Mouse (Mus musculus) brain, embryonic 18.5 days (tissue): ENCODE data around the gene Cradd.

Source experiments
- DNase-seq: peaks from one replicate; pipeline ENCODE4 v3.0.0-alpha.2; 2012; ENCODE audit warnings: low read depth, low spot score

Cradd gene

DNA sequence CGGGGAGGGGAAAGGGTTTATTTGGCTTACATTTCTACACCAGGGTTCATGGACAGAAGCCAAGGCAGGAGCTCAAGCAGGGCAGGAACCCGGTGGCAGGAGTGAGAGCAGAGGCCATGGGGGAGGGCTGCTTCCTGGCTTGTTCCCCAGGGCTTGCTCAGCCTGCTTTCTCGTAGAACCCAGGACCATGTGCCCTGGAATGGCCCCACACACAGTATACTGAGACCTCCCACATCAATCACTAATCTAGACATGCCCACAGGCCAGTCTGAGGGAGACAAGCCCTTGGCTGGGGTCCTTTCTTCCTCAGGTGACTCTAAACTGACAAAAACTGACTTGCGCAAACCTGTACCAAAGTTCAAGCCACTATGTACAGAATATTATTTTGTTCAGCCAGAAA lies 19.7 kb downstream of the Cradd start:
- no peak for DNase-seq

DNA sequence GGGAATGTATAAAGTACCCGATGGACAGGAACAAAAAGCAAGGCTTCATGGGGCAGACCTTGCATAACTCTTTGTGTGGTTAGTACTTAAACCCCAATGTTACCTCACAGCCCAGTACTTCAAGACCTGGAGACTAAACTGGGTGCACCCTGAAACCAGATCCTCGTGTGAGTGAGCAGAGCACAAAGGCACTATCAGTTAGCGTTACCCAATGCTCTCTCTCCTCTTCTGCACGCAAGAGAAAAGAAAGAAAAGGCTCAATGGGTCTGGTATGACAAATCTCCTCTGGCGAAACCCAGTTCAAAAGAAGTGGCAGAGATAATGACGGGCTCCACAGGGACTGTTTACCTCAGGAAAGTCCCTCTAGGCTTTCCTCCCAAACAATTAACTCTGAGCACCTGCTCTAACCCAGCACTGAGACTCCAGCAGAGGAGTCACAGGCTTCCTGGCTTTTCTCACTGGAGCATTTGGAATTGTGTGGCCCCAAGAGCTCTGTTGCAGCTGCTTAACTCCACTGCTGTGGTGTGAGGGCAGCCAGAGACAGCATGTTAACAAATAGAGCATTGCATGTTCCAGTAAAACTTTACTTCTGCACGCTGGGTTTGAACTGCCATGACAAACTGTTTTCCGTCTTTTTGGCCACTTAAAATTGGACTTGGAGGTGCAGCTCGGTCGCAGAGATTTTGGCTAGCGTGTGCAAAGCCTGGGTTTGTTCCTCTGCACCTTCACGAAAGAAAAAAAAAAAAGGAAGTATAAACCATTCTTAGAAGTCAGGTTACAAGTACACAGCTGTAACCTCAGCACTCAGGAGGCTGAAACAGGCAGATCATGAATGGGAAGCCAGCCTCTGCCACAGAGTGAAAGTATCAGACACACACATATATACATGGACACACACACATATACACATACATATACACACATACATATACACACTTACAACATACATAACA lies 21.4 kb downstream of the Cradd start:
- DNase-seq: no peak

DNA sequence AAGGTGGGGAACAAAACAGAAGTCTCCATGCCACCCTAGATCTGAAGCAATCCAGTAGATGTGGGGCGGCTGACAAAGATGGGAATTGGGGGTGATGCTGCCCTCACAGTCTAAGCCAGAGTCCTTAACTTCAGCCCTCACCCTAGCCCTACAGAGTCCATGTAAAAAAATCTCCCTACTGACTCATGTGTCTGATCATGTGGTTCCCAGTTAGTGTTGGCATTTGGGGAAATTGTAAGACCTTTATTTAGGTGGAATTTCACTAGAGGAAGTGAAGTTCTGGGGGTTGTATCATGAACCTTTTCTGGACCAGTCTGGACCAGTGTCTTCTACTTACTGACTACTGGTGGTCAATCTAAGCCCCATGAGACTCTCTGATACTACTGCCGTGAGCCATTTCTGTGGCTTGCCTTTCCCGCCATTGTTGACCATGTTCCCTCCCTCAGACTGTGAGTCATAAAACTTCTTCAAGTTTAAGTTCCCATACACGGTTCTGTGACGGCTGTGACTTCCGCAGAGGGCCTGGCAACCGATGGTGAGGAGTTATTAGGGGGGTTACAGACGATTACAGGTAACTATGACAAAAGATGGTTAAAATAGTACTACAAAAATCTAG lies 23.6 kb downstream of the Cradd start:
- DNase-seq: no peak

DNA sequence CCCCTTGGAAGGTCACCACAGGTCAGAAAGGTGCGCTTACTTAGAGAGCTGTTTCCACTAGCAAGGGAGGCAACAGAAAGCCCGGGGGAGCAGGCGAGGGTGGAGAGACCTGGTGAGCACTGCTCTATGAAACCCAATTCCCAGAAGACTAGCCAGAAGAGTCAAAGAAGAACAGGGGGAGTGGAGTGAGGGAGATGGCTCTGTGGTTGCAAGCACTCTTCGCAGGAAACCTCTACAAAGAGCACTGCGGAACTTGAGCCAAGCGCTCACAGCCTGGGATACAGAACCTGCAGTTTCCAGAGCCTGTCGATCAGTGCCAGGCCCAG lies 24.2 kb downstream of the Cradd start:
- DNase-seq: no peak

DNA sequence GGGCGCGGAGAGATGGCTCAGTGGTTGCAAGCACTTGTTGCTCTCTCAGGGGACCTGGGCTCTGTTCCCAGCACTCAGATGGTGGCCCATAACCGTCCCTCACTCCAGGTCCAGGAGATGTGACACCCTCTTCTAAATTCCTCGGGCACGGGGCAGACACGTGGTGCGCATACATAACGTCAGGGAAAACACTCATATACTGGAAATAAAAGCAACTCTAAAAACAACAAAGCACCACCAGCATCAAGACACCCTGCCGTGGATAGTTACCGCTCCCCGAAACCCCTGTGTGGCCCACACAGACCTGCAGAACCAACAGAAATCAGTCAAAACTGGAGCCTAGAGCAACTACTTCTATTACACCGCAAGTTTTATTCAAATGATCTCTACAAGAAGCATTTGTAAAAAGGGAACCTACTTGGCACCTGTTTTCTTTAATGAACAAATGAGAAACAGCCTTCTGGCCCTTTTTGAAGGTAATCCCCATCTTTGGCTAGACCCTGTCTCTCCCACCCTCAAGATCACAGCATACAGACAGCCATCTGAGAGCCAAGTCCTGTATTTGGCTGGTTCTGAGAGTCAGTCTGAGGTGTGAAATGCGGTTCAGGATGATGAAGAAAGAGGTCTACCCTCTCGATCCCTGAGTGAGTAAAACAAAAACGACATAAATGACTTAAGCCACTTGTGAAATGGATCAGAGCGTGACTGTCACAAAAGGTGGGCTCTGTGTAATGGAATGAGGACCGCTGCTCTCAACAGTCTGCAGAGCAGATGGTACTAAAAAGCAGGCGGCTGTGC lies 24.7 kb downstream of the Cradd start:
- DNase-seq: no peak

DNA sequence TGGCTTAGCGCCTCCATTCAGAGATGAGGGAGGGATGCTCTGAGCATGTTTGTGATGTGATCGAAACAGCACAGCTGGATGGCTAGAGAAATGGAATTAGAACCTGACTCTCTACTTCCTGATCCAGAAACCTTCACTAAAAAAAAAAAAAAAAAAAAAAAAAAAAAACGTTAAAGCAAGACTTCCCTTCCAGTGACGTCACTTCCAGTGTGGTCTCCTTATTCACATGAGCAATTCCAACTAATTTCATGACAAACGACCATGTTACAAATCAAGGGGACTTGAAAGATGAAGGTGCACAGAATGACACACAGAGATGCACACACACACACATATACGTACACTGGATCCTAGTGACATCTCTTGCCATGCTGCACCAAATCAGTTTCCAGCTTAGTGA lies 25.4 kb downstream of the Cradd start:
- no peak for DNase-seq

DNA sequence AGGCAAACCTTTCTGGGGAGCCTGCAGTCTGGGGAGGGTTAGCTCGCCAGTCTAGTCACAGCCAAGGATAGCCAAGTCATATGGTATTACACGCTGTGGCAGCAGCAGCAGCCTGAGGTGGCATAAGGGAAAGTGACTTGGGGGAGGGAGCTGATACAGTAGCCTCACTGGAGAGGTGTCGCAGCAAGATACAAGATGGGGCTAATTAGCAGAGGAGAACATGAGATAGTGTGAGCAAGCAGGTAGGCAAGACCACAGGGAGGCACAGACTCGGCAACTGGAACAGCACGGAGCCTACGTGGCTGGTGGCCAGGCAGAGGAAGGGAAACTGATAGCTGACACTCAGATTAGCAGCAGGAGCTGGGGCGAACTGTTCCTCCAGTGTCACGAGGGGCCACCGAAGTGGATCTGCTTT lies 26.2 kb downstream of the Cradd start:
- no peak for DNase-seq

DNA sequence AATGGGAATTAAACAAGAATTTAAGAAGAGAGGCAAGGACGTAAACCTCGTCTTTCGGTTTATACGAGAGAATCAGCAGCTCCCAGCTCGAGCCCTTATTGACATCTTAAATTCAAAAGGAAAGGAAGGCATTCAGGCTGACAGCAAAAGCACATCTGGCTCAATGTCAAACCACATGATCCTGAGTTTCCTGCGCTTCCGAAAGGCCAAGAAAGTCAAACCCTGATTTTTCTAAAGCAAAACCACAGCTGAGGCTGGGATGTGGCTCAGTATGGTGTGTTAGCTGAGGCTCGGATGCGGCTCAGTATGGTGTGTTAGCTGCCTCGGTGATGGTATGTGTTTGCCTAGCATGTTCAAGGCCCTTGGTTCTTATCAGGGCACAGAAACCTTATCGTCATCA lies 26.9 kb downstream of the Cradd start:
- DNase-seq: no peak

DNA sequence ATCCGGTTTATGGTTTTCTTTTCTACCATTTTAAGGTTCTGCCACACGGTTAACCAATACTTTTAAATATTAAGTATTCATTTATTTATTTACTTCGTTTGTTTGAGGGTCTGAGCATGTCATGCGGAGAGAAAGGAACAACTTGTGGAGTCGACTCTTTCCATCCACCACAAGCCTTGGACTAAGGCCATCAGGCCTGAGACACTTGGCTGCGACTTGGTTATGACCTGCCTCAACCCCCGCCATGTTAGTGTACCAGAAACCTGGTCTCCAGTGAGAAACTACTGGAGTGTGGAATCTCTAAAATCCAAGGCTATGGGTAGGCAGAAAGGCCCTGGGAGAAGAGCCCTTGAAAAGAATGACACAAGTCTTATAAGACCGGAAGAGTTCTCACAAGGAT lies 30.7 kb downstream of the Cradd start:
- DNase-seq: no peak

DNA sequence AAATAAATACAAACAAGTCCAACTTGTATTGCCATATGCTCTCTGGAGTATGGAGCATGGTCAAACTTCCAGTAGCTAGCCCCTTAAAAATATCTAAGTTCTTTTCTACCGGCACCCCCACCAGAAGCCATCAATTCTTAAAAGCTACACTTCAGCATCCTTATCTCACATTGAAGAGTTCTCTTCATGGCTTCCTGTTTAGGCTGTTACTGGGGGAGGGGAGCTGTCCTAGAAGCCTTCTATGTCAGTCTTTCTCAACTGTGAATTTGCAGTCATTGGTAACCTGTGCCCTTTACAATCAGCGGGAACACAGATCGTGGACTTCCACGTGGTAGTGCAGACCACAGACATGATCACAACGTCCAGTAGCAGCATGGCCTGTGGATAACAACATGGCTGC lies 31.7 kb downstream of the Cradd start:
- DNase-seq: no peak

DNA sequence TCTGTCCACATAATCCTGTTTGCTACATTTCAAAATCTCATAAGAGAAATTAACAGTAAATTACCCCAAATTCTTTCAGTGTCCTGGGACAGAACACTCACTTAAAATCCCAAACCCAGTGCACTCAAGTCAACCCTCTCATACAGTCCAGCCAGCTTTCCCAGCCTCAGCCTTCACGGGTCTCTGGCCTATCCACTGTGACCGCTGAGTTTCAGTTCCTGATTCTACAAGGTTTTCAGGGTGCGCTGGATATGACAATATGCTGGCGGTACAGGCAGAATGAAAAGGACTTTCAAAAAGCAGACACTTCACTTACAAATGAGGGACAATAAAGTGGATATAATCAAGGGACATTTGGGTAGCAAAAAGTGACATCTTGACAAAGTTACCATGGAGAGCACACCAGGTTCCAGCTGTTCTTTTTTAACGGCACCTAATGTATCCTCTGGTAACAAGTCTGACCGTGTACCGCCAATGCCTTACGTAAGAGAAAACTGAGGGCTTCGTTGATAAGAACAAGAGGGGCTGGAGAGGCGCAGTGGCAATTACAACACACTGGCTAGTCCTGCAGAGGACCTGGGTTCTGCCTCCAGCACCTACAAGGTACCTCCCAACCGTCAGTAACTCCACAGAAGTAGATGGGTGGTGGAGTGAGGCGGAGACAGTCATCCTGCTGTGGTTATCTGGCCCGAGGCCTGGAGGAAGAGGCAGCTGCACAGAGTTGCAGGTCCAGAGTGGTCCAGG lies 32.6 kb downstream of the Cradd start:
- DNase-seq: no peak

DNA sequence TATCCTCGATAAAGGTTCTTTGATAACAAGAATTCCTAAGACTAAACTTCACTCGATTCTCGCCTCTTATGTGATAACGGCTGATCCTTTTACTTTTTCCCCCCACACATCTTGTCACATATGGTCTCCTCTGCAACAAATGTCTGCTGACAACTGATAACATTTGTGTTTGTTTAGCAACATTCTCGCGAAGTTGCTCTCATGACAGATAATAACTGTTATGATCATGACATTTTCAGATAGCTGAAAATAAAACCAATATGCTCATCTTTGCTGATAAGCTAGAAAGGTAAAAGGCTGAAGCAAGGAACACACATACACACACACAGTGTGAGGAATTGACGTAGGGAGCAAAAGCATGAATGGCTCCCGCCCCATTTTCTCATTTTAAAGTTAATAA lies 34.1 kb downstream of the Cradd start:
- DNase-seq: no peak

DNA sequence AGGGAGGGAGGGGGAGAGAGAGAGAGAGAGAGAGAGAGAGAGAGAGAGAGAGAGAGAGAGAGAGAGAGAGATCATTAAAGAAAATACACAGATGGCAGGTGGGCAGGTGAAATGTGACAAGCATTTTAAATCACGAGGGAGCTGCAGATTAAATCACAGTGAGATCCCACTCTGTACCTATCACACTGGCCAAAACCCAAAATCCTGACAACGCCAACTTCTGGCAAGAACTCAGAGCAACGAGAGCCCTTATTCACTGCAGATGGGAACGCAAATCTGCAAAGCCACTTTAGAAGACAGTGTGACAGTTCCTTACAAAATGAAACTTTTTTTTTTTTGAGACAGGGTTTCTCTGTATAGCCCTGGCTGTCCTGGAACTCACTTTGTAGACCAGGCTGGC lies 35.7 kb downstream of the Cradd start:
- no peak for DNase-seq

DNA sequence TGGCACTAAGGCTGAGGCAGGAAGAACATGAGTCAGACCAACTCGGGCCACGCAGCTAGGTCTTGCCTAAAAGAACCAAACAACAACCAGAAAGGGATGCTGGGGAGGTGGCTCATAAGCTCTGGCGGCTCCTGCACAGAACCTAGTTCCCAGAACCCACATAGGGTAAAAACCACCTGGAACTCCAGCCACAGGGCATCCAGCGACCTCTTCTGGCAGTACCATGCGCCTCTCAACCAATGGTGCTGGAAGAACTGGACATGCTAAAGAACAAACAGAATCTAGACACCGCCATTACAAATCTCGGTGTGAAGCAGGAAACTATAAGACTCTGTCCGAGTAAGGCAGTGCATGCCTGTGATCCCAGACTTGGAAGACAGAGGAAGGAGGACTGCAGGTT lies 36.6 kb downstream of the Cradd start:
- DNase-seq: no peak

DNA sequence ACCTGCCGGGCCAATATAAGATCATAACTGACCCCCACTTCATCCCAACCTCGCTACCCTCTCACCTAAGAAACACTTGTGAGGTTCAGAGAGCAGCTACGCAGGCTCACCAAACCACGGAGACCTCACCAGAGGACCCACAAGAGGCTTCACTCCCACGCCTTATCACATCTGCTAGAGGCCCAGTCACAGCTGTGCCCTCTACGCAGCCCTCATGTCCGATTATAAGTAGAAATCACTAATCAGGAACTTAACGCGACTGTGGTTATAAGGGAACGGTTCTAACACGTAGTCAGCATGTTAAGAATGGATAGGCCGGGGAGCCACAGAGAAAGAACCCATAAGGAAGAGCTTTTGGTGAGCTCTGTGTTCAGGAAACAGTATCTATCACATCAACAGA lies 40.5 kb downstream of the Cradd start:
- no peak for DNase-seq

DNA sequence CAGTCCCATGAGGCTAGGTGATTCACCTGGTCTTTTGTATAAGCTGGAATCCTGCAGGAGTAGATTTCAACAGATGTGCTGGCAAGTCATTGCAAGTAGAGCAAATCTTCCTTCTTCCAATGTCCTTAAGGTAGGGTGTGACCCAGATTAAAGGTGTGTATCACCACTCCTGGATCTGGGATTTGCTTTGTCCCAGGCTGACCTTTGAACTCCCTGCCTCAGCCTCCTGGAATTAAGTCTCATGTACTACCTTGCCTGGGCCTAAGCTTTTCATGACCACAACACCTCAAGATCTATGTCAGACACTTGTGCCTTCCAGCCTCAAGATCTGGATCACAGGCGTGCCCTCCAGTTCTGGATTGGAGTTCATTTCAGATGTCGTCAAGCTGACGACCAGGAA lies 41.9 kb downstream of the Cradd start:
- DNase-seq: no peak

DNA sequence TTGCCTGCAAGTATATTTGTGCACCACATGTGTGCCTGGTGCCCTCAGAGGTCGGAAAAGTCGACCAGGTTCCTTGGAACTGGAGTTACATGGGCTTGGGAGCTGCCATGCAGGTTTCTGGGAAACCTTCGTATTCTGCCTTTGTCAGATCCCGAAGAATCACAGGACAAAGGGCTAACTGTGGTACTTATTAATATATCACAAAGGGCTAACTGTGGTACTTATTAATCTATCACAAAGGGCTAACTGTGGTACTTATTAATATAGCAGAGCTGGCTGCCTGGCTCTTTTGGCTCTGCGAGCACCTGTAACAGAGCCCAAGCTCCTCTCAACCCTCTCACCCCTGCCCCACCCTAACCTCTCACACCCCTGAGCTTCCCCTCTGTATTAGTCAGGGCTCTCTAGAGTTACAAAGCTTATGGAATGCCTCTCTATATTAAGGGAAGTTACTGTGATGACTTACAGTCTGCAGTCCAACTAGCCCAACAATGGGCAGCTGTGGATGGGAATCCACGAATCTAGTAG lies 42.4 kb downstream of the Cradd start:
- no peak for DNase-seq

DNA sequence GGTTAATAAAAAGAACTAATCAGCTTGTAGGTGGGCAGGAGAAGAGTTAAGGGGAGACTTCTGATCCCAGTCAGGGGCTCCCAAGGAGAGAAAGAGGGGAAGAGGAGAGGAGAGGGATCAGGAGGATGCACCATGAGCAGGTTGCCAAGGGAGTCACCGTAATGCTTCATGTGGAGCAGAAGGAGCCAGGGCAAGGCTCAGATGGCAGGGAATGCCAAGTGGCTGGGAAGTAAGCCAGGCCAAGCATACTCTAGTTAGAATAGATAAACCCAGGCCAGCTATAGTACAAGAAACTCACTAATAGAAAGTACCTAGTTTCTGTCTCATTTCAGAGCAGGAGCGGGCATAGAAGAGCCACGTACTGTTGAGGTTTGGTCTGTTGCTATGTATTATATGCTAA lies 43.6 kb downstream of the Cradd start:
- no peak for DNase-seq

DNA sequence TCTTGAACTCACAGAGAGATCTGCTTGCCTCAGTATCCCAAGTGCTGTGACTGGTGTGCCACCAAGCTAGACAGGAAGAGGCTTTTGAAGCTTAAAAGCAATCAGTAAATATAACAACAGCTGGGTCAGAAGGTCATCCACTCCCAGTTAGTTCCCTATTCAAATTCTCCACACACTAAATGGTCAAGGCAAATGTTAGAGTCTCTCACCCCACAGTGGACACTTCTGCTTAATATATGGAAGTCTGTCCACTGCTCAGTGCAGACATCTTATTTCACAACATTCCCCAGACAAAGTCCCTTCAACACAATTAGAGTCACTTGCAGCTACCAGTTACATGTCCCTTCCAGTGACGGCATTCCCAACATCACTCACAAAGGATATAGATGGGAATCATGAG lies 44.5 kb downstream of the Cradd start:
- no peak for DNase-seq

DNA sequence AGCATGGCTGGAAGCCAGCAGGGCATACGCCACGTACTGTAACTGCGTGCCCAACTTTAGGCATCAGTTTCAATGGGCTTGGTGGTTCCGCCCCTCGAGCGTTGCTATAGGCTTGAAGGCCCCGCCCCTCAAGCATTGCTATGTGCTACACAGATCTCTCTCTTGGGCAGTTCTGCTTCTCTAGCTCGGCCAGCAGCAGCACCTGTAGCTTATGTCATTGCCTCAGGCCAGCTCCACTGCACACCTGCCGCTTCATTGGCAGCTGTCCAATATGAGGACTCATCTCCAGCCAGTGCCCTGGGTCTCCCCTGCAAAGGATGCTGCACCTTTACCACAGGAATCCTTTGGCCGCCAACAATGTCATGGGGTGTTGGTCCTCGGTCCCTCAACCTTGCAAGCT lies 45.8 kb downstream of the Cradd start:
- DNase-seq: no peak

DNA sequence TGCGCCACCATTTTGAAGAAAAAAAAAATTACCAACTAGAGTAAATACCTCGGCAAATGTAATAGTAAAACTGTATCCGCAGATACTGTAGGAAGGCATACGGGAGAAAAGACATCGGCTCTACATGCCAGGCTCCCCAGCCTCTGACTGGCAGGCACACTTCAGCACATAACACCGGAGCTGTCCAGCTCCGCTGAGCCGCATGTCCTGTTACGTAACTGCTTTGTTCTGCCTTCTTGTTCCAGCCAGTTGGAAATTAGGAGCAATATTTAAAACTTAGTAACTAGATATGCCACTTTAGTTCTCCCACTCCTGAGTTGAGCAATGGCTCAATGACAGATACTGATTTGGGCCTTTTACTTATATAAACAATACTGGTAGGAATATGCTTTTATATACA lies 48.4 kb downstream of the Cradd start:
- DNase-seq: no peak

DNA sequence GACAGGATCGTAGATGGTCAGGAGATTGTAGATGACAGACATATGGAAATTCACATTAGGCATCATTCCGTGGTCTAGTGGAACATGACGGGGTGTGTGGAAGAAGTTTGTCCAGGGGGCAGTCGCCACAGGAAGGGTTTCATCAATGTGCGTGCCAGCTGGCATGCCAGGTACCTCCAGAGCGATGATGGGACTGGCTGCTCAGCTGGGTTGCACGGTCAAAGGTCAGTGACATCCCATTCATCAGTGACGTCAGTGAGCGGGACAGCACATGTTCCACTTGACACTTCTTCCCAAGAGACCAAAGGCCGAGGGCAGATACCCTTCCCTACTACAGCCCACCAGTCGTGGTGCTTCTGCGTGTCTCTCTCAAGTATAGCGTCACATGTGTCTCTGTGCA lies 50.7 kb downstream of the Cradd start:
- DNase-seq: no peak
